Mouse (Mus musculus): ENCODE results near the gene Etv2. TPM values are rescaled to one million over a fixed set of nuclear protein-coding genes. Genes with fewer than 3 reads are reported as not detected.

The Etv2 gene
- polyA plus RNA-seq (2015; fragmentation: Nextera tagmentation; extraction: Ambion mirVana): not detected in 2 replicates

DNA sequence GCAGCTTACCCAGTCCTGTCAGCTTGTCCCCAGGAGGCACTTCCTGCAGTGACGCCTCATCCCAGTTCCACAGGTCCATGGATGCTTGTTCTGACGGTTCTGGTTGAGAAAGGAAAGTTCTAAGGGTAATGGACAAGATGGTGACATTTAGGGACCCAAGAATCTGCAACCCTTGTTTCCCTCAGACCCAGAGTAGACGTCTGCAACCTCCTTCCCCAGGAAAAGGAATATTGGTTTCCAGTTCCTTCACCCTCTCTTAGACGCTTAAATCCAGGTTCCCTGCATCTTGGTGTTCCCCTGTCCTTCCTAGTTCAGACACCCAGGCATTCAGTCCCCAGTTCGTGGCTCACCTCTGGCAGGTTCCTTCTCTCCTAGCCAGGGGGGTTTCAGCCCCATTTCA is at the start of gene Etv2:
TSS of gene Etv2 (minus strand) at position 101 of the 400 bp plus-strand sequence.
- H3K4me2 ChIP-seq: peak within 1 kb of the TSS; percentile 36

DNA sequence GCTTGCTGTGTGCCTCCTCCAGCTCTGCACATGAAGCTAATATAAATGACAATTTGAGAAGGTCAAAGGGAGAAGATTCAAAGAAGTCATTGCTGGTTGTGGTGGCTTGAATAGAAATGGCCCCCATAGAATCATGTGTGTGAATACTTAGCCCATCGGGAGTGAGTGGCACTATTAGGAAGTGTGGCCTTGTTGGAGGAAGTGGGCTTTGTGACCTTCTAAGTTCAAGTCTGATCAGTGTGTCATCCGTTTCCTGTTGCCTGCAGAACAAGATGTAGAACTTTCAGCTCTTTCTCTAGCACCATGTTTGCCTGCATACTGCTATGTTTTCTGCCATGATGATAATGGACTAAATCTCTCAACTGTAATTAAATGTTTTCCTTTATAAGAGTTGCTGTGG is 47.8 kb upstream of the Etv2 start:
- no peak for ATAC-seq (ENCODE audit: low FRiP score)
- peaks cover 21% of the 10 kb centered on the region for H3K27me3 ChIP-seq (replicated peaks)
- no peak overlapping the region for H3K9ac ChIP-seq (replicated peaks)
- WGBS: 81% methylated on average over 2 of the region's 2 CpGs
- no peak overlapping the region for H3K4me2 ChIP-seq
- no peaks in the 10 kb centered on the region for H3K9me3 ChIP-seq (replicated peaks)
- H3K36me3 ChIP-seq: no peaks in the 10 kb centered on the region
- no peaks in the 10 kb centered on the region for H3K4me1 ChIP-seq
- no peak overlapping the region for H3K27ac ChIP-seq (replicated peaks)
- no peak overlapping the region for H3K4me3 ChIP-seq (replicated peaks)

More for the DNA sequence above, at the start of gene Etv2:
- WGBS: 7% methylated on average over 5 of the region's 5 CpGs
- peak within 1 kb of the TSS; percentile 20 for H3K4me3 ChIP-seq (replicated peaks)
- no peak for ATAC-seq (ENCODE audit: low FRiP score)
- H3K9me3 ChIP-seq (replicated peaks): no peaks in the 10 kb centered on the region
- H3K9ac ChIP-seq (replicated peaks): no peak within 1 kb of the TSS
- no peak within 1 kb of the TSS for H3K27ac ChIP-seq (replicated peaks)
- peaks cover 12% of the 10 kb centered on the region for H3K36me3 ChIP-seq
- H3K27me3 ChIP-seq (replicated peaks): peaks cover 61% of the 10 kb centered on the region
- H3K4me1 ChIP-seq: peaks cover 4% of the 10 kb centered on the region

DNA sequence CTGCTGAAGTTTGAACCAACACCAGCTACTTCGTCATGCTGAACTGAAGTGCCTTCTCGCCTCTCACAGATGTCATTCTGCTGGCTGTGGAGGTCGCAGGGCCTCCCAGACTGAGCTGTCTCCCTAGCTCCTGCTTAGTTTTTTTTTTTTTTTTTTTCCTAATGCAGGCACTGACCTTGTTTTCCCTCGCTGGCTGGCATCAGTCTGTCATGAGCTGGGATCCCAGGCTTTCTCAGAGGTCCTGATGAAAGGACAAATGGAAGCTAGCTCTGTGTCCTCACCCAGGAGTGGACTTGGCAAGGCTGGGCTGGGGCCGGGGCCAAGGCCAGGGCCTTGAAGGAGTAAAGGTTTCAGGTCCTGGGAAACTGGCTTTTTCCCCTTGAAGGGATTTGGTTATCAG is 46.2 kb upstream of the Etv2 start:
- Histone ChIP-seq H3K9me3 (replicated peaks) (no peaks in the 10 kb centered on the region), H3K27ac (replicated peaks) (no peak overlapping the region), H3K4me3 (replicated peaks) (no peak overlapping the region), H3K27me3 (replicated peaks) (peaks cover 7% of the 10 kb centered on the region; the same call in 1 of the 2 replicates), H3K36me3 (no peaks in the 10 kb centered on the region), H3K4me1 (no peaks in the 10 kb centered on the region), H3K9ac (replicated peaks) (no peak overlapping the region), H3K4me2 (no peak overlapping the region)
- 73% methylated on average over 5 of the region's 5 CpGs for WGBS
- ATAC-seq (ENCODE audit: low FRiP score): no peak

DNA sequence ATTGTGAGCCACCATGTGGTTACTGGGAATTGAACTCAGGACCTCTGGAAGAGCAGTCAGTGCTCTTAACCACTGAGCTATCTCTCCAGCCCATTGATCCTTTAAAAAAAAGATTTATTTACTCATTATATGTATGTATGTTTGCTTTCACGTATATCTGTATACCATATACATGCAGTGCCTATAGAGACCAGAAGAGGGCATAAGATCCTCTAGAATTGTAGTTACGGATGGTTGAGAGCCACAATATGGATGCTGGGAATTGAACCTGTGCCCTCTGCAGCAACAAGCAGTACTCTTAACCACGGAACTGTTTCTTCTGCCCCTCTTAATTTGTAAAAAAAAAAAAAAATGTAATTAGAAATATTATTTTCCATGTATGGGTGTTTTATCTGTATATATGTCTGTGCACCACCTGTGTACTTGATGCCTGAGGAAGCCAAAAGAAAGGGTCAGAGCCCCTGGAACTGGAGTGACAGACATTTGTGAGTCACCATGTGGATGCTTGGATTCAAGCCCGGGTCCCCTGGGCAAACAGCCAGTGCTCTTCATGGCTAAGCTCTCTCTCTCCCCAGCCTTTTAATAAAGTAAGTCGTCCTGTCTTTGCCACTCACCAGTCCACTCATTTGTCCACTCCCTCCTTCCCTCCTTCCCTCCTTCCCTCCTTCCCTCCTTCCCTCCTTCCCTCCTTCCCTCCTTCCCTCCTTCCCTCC is 42.8 kb upstream of the Etv2 start:
- ATAC-seq (ENCODE audit: low FRiP score): no peak
- no peaks in the 10 kb centered on the region for H3K4me1 ChIP-seq
- H3K36me3 ChIP-seq: no peaks in the 10 kb centered on the region
- H3K9ac ChIP-seq (replicated peaks): no peak overlapping the region
- H3K4me2 ChIP-seq: no peak overlapping the region
- 62% methylated on average over 5 of the region's 5 CpGs for WGBS
- peaks cover 7% of the 10 kb centered on the region; the same call in 1 of the 2 replicates for H3K27me3 ChIP-seq (replicated peaks)
- no peak overlapping the region for H3K4me3 ChIP-seq (replicated peaks)
- H3K9me3 ChIP-seq (replicated peaks): no peaks in the 10 kb centered on the region
- H3K27ac ChIP-seq (replicated peaks): no peak overlapping the region

DNA sequence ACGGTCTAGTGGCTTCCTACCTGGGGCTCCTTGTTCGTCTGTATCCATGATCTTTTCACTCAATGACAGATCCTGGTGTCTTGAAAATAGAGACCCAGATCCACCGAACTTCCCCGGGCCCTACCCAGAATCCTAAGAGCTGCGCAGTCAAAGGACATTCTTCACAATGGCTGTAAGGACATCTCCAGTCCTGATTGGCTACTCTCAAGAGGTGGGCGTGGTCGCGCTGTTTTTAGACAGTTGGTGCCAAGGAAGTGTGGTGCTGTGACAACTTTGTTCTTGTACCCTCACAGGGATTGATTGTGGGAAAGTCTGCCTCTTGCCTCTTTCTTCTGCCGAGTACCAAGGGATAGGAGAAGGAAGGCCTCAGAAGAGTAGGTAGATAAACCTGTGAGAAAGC is 35.8 kb upstream of the Etv2 start, which contains the start of gene Pmis2:
TSS of gene Pmis2 (minus strand) at position 126 of the 400 bp plus-strand sequence.
- no peak within 1 kb of the TSS for H3K4me3 ChIP-seq (replicated peaks)
- H3K27me3 ChIP-seq (replicated peaks): peaks cover 7% of the 10 kb centered on the region; the same call in 1 of the 2 replicates
- ATAC-seq (ENCODE audit: low FRiP score): no peak
- WGBS: 69% methylated on average over 9 of the region's 9 CpGs
- no peaks in the 10 kb centered on the region for H3K36me3 ChIP-seq
- H3K9ac ChIP-seq (replicated peaks): no peak within 1 kb of the TSS
- H3K9me3 ChIP-seq (replicated peaks): no peaks in the 10 kb centered on the region
- H3K4me2 ChIP-seq: no peak within 1 kb of the TSS
- H3K4me1 ChIP-seq: no peaks in the 10 kb centered on the region
- H3K27ac ChIP-seq (replicated peaks): no peak within 1 kb of the TSS

DNA sequence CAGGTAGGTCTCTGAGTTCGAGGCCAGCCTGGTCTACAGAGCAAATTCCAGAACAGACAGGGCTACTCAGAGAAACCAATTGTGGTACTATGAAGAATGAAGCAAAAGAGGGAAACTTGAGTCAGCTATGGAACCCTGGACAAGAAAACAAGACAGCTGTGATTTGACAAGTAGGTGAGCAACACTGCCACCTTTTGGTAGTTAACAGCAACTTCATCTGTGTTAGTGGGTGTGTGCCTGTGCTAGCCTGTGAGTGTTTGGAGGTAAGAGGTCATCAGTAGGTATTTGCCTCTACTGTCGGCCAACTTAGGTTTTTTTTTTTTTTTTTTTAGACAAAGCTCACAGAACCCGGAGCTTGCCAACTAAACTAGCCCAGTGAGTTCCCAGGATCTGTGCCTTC is 33.6 kb upstream of the Etv2 start:
- no peak for ATAC-seq (ENCODE audit: low FRiP score)
- WGBS: 39% methylated on average over 3 of the region's 3 CpGs
- no peak overlapping the region for H3K27ac ChIP-seq (replicated peaks)
- H3K4me3 ChIP-seq (replicated peaks): no peak overlapping the region
- H3K4me2 ChIP-seq: no peak overlapping the region
- no peak overlapping the region for H3K9ac ChIP-seq (replicated peaks)
- H3K36me3 ChIP-seq: no peaks in the 10 kb centered on the region
- H3K4me1 ChIP-seq: peaks cover 11% of the 10 kb centered on the region
- H3K9me3 ChIP-seq (replicated peaks): no peaks in the 10 kb centered on the region
- peaks cover 7% of the 10 kb centered on the region; the same call in 1 of the 2 replicates for H3K27me3 ChIP-seq (replicated peaks)

DNA sequence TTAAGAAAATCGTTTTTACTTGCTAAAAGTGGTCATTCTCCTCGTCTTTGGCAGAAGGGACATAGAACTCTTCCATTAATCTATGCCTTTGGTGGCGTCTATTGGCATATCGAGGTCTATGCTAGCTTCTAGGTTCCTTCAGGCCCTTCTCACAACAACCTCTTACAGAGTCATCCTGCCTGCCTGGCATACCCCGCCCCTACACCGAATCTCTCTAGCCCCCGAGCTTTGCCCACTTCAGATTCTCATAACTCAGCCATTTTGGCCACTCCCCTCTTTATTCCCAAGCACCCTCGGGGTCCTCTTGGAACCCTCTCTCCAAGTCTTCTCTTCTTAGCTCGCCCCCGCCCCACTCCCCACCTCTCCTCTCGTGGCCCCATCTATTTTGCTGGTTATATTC is 29.7 kb upstream of the Etv2 start:
- Histone ChIP-seq H3K4me3 (replicated peaks) (peak overlapping the region; percentile 62), H3K36me3 (peaks cover 13% of the 10 kb centered on the region; the same call in 1 of the 2 replicates), H3K9ac (replicated peaks) (peak overlapping the region; percentile 62), H3K4me1 (peaks cover 14% of the 10 kb centered on the region), H3K27ac (replicated peaks) (peak overlapping the region; percentile 86), H3K27me3 (replicated peaks) (peaks cover 7% of the 10 kb centered on the region; the same call in 1 of the 2 replicates), H3K9me3 (replicated peaks) (no peaks in the 10 kb centered on the region), H3K4me2 (peak overlapping the region; percentile 97)
- WGBS: 2% methylated on average over 11 of the region's 11 CpGs
- ATAC-seq (ENCODE audit: low FRiP score): peak; percentile 79

DNA sequence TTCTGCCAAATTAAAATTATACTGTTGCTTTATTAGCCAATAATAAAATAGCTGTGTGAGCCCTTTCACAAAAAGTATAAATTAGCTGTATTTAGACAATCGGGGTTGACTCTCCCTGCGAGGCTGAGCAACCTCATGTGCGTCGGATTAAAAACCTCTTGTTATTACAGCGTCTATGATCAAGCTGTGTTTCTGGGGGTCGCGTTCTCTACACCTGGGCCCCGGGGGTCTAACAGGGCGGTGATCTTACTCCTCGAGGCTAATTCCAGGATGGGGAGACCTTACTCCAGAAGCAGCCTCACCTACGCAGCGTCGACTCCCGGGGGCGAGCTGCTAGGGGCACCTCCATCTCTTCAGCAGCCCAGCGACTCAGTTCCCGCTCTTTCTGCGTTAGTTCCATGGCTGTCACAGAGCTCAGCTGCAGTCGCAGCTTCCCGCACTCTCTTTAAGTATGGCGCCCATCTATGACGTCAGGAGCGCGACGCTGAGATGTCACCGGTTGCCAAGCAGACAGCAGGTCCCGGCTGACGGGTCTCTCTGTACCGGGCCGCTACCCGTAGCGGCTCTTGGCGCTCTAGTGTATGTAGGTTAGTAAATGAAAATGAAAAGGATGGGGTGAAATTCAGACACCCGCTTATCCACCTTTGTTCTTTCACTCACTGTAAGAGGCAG is 29.0 kb upstream of the Etv2 start, which contains the start of gene Haus5:
TSS of gene Haus5 (minus strand) at position 466 of the 672 bp plus-strand sequence.
- Histone ChIP-seq H3K36me3 (peaks cover 20% of the 10 kb centered on the region), H3K9me3 (replicated peaks) (no peaks in the 10 kb centered on the region), H3K27ac (replicated peaks) (peak within 1 kb of the TSS; percentile 86), H3K4me3 (replicated peaks) (peak within 1 kb of the TSS; percentile 62), H3K4me2 (peak within 1 kb of the TSS; percentile 97), H3K4me1 (peaks cover 14% of the 10 kb centered on the region), H3K9ac (replicated peaks) (peak within 1 kb of the TSS; percentile 62), H3K27me3 (replicated peaks) (peaks cover 7% of the 10 kb centered on the region; the same call in 1 of the 2 replicates)
- under 1% methylated on average over 34 of the region's 34 CpGs for WGBS
- peak; percentile 97 for ATAC-seq (ENCODE audit: low FRiP score)

DNA sequence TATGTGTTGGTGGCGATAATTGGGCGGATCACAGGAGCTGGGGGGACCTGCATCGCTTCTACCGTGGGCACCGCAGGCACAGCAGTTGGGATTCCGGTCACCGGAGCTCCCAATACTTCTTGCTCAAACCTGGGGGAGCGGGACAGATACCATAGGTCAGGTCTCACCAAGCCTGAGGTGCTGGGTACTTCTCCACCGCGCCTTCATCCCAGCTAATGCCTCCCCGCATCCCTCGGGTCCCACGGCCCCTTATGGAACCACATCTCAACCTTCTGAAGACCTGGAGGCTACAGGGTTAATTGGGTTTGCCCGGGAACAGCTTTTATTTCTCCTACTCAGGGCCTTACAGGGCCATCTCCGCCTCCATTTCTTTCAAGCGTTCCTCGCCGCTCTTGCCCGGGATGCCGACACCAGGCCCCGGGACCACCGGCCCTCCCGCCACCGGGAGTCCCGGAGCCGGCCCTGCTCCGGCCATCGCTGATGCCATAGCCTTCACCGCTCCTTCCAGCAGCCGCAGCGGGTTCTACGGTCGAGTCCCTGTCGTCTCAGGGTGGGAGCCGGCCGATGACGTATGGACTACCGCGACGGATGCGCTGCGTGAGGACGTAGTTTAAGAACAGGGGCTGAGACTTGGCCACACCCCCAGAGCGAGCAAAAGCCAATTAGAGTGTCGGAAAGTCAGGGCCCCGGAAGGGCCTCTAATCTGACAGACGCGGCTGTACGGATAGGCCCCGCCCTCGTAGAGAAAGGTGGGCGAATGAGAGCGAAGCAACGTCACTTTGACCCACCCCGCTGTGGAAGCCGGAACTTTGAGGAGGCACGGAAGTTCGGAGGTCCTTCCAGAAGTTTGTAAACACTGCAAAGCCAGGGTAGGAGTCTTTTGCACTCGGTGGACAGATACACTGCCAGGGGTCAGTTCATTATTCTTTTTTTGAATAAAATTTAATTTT is 14.2 kb upstream of the Etv2 start, which contains the start of gene Rbm42:
TSS of gene Rbm42 (minus strand) at position 727 of the 950 bp plus-strand sequence.
- 2% methylated on average over 59 of the region's 59 CpGs for WGBS
- Histone ChIP-seq H3K27ac (replicated peaks) (peak within 1 kb of the TSS; percentile 83), H3K27me3 (replicated peaks) (no peaks in the 10 kb centered on the region), H3K4me1 (peaks cover 19% of the 10 kb centered on the region), H3K36me3 (peaks cover 44% of the 10 kb centered on the region), H3K4me3 (replicated peaks) (peak within 1 kb of the TSS; percentile 99), H3K9ac (replicated peaks) (peak within 1 kb of the TSS; percentile 100), H3K9me3 (replicated peaks) (no peaks in the 10 kb centered on the region), H3K4me2 (peak within 1 kb of the TSS; percentile 96)
- peak; percentile 100 for ATAC-seq (ENCODE audit: low FRiP score)

DNA sequence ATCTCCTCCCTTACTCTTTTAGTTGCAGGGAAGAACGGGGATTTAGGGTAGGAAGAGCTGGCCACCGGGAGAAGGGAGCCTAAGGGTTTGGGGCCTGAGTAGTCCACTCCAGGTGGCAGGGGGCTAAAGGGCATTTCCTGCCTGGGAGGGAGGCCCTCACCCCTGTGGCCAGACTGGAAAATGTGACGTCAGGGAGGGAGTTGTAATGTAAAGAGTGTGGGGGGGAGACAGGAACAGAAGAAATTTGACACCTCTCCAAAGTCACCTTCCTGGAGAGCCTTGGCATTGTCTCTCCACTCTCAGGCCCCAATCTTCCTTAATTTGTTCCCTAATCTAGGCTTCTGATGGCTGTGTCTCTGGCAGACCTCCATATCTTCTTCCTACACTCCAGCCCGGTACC is 3.4 kb upstream of the Etv2 start:
- Histone ChIP-seq H3K36me3 (peaks cover 44% of the 10 kb centered on the region), H3K4me3 (replicated peaks) (no peak overlapping the region), H3K27me3 (replicated peaks) (peaks cover 32% of the 10 kb centered on the region), H3K4me1 (peaks cover 4% of the 10 kb centered on the region), H3K9me3 (replicated peaks) (no peaks in the 10 kb centered on the region), H3K4me2 (no peak overlapping the region), H3K9ac (replicated peaks) (no peak overlapping the region), H3K27ac (replicated peaks) (no peak overlapping the region)
- WGBS: 25% methylated on average over 4 of the region's 4 CpGs
- no peak for ATAC-seq (ENCODE audit: low FRiP score)

DNA sequence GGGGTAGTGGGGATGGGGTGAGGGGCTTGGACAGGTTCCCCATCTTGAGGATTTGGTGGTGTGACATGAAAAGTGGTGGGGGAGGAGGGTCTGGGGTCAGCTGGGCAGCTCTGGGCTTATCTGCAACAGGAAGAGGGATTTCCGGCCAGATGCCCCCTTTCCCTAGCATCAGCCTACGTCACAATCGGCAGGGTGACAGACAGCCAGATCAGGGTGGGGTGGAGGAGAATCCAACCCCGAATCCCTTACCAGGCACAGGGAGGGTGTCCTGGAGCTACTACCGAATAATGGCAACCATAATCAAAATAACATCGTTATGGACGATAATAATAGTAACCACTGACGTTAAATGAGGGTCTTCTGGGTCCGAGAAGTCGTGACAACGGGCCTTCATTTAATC is 743 bp upstream of the Etv2 start:
- H3K9me3 ChIP-seq (replicated peaks): no peaks in the 10 kb centered on the region

More for the DNA sequence above, 743 bp upstream of the Etv2 start:
- peaks cover 4% of the 10 kb centered on the region for H3K4me1 ChIP-seq
- peaks cover 18% of the 10 kb centered on the region for H3K36me3 ChIP-seq
- no peak overlapping the region for H3K4me2 ChIP-seq
- H3K4me3 ChIP-seq (replicated peaks): no peak overlapping the region
- H3K27me3 ChIP-seq (replicated peaks): peaks cover 57% of the 10 kb centered on the region
- 33% methylated on average over 11 of the region's 11 CpGs for WGBS
- ATAC-seq (ENCODE audit: low FRiP score): no peak
- H3K9ac ChIP-seq (replicated peaks): no peak overlapping the region
- H3K27ac ChIP-seq (replicated peaks): no peak overlapping the region

All from neural tube, embryonic 15.5 days (tissue).